Mouse (Mus musculus) brain, embryonic 18.5 days (tissue): Measurements from ENCODE around the gene Lsm11.

Source experiments
- DNase-seq: peaks from one replicate; pipeline ENCODE4 v3.0.0-alpha.2; 2012; ENCODE audit warnings: low read depth, low spot score

Lsm11 gene

DNA sequence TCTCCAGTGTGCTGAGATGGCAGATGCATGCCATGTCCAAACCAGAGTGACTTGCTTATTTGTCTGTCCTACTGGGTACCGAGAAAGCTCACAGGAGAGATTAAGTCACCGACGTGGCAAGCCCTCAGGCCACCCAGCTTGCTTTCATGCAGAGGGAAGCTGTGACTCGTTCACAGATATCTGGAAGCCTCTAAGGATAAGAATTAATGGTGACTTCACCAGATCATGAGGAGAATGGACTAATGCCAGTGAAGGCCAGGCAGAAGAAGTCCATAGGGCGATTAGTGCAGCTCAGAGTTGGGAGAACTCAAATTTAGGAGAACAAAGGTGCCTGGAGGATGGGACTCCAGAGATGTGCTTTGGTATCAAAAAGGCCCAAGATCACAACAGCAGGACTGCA is 17.3 kb downstream of the Lsm11 start:
- DNase-seq = no peak

DNA sequence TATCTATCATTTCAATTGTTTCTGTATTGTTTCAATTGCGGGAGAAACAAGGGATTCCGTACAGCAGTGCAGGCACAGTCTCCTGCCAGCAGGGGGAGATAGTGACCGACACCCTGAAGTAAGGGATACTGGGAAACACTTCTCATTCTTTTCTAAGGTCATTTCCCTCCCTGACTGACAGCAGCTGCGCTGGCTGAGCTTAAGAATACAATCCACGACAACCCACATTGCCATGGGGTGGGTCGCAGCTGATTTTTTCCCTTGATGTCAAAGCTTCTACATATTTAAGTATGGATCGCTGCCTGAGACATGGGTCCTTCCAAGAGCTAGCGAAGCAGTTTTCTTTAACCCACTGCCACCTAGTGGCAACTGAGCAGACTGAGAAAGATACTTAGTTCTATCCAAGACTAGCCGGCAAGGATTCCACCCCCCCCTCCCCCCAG is 18.1 kb downstream of the Lsm11 start:
- peak; percentile 72 for DNase-seq

DNA sequence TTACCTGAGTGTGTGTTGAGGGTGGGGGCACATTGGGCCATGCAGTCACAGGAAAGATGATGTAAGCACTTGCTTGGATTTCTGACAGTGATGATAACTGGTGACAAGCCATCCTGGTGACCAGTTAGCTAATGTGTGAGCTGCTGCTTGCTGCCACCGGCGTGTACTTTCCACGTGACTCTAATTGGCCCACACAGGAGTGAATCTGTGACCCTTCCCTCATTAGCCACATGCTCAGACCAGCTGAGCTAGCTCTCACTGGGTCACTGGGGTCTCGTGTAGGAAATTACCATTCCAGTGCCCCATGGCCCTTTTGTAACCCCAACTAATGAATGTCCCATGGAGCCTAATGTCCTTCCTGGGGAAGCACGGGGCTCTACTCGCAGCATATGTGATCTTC is 19.3 kb downstream of the Lsm11 start:
- no peak for DNase-seq

DNA sequence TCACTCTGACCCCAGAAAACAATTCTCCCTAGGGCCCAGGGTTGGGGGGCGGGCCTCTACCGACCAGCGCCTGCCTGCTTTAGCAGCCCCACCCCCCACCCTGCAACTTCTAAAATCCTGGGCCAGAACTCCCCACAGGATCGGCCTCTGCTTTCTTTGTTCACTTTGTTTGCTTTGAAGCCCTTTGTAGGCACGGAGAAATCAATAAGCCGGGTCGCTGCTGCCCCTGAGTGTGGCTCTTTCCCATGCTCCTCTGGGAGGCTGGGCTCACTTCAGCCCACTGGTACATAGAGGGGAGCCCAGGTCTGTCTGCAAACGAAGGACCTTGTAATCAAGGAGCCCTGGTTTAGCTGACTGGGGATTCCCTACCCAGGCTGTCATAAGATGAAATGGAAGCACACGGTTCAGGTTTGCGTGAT is 23.2 kb downstream of the Lsm11 start:
- no peak for DNase-seq

DNA sequence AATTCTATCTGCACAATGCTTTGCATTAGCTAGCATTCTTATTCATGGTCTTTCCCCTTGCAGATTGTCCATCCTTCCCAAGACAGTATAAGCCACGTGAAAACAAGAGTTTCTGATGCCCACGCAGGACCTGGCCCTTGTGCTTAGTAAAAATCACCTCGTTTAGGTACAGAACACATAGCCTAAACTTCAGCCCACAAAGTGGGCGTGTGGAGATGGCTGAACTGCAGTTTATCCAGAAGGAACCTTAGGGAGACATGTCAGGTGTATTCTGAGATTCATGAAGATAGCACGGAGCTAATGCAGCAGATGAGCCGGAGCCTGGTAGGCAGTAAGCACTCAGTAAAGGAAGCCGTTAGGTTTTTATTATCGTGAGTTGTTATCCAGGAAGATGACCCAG is 23.7 kb downstream of the Lsm11 start:
- DNase-seq = no peak

DNA sequence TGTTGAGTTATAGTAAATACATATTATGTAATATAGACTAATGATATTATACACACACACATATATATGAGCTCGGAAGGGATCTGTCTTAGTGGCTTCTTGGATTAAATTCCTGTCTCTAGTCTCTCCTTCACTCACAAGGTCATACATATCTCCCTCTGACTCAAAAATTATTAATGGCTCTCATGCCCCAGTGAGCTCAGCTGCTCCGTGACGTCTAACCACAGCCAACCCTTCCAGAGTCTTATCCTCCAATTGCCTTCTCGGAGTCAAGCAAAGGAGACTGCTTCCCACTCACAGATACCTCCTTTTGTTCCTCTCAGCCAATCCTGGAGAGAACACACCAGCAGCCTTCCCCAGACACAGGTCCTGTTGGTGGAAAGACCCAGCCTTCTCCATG is 25.9 kb downstream of the Lsm11 start:
- DNase-seq = no peak

DNA sequence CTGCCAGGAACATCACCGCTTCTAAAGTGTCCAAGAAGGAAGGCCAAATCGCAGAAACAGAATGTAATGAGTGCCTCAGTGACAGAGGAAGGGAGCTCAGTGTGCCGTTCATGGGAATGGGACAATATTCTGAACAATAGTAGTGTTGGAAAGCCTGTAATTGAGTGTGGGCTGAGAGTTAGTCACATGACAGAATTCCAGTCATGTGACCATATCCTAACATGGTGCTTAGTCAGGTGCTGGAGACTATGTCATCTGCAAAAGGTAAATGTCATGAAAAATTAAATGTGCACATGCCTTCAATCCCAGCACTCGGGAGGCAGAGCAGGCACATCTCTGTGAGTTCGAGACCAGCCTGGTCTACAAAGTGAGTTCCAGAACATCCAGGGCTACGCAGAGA is 26.7 kb downstream of the Lsm11 start:
- DNase-seq = no peak

DNA sequence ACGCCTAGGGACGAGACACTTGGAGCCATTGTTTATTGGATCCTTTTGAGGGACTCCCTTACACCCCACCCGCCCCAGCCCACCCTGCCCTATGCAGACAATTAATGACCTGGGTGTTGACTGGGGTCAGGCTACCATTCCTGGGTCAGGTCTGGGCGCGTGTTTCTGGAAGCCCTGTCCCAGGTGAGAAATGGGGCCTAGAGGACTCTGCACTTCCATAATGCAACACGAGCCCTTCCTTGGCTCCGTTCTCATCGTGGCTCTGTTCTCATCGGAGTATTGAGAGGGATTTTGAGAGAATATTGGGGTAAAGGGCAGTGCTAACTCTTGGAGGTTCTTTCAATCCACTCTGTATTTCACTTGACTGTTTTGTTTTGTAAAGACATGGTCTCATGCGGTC is 28.5 kb downstream of the Lsm11 start:
- no peak for DNase-seq

DNA sequence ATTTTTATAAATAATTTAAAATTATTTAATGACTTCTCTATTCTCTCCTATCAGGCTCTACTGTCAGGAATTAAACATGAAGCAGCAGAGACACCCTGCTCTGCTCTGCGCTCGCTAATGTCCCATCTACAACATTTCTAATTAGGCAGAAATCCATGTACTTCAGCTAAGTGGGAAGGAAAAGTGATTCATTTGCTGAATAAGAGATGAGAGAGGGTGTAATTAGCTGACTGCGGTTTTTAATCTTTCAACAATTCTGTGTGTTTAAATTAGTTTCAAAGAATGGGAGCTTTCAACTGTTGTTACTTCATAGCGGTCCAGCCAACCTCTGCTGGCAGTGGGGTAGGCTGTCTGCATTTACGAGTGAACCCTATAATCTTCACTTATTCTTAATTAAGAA is 34.0 kb downstream of the Lsm11 start:
- no peak for DNase-seq

DNA sequence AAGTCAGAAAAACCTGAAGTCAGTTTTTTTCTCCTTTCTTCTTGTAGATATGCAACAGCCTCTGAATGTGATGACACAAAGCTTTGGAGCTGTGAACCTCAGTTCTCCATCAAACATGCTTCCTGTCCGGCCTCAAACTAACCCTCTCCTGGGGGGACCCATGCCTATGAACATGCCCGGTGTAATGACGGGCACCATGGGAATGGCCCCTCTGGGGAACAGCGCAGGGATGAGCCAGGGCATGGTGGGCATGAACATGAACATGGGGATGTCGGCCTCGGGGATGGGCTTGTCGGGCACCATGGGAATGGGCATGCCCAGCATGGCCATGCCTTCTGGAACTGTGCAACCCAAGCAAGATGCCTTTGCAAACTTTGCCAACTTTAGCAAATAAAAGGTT is 35.8 kb downstream of the Lsm11 start:
- DNase-seq = no peak

DNA sequence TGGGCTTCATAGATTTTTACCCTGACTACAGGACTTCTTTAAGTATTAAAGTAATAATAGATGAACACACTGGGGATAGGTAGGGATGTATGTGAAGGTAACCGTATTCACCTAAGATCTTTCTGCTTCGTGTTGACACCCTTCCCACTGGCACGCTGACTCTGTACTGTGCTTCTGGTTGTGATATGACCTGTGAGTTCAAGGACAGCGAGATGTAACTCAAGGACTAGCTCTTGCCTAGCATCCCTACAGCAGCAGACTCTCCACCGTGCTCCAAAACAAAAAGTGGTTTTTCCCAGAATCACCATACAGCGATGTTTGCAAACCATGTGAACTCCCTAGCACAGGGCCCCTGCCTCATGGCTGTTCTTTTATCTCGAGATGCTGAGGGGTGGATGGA is 36.7 kb downstream of the Lsm11 start:
- no peak for DNase-seq

DNA sequence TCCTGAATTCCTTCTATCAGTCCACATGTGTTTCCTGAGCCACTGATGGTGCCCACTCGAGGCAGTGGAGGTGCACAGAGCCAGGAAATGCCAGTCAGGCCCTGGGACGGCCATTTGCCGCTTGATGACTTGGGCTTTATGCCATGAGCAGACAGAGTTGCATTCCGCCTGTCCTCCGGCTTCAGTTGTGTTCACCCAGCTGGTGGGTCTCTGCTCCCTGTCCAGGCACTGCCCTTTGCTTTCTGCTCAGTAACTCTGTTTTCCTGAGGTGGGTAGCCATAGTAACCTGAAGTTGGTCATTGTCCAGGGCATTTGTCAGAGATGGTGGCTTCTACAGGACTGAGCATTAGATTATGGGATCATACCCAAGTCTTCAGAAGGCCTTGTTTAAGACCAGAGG is 37.4 kb downstream of the Lsm11 start:
- DNase-seq = no peak

DNA sequence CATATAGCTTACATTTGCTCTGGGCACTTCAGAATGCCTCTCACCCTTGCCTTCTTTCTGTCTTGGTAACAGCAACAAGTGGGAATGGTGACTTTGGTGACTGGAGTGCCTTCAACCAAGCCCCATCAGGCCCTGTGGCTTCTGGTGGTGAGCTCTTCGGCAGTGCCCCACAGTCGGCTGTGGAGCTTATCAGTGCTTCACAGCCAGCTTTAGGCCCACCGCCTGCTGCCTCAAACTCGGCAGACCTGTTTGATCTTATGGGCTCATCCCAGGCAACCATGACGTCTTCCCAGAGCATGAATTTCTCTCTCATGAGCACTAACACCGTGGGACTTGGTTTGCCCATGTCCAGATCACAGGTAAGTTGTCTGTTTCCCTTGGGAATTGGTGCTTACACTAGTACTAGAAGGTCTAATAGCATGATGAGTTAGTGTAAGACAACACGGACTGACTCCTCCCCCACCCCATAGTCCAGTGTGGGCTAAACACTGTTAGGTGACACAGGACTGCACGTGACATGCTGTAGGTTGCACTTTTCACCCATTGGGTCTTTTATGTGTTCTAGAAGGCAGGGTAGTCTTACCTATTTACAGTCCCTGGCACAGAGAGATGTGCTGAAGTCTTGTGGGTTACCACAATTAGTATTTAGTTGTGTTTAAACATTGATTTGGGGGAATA is 38.5 kb downstream of the Lsm11 start:
- no peak for DNase-seq

DNA sequence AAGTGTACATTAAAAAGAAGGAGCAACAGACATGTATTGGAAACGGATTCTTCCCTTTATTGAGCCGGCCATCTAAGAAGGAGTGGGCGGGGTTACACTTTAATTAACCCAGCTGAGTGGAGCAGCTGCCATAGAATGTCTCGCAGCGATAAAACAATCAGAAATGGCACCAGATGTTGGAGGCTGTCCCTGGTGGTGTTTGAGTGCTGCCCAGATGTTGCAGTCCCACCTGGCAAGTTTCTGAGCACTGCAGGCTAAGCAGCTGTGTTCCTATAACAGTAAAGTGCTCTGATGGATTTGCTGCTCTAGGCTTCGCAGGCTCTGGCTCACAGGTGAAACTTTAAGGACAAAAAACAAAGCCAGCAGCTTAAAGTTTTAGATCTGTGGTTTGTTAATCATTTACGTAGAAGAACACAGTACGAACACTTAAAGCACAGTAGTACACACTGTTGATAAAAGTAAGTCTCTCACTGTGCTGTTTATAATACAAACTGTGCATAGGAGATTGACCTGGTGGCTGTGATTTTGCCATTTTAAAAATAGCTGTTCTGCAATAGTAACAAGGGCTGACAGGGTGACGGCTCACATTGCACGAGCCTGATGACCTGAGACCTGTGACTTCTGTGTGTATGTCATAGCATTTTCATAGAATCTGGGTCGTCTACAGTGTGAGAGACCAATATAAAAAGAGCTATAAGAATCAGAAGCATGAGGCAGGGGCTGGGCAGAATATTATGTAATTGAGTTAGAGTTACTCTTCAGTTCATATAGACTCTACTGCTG is 44.3 kb downstream of the Lsm11 start:
- DNase-seq = no peak

DNA sequence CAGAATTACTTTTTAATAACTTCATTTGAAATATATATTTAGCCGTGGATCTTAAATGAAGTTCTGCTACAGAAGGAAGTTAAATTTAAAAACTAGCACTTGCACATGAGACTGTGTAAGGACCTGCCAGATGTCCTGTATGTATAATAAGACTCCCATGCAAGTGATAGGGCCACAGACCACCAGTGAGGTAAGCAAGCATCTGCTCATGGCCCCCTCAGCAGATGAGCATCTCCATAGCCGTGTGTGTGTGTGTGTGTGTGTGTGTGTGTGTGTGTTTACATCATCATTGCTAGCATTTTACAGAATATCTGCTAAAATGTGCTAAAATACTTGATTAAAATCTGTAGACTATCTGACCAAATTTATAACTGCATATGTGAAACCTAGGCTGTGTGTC is 47.3 kb downstream of the Lsm11 start:
- DNase-seq = no peak

DNA sequence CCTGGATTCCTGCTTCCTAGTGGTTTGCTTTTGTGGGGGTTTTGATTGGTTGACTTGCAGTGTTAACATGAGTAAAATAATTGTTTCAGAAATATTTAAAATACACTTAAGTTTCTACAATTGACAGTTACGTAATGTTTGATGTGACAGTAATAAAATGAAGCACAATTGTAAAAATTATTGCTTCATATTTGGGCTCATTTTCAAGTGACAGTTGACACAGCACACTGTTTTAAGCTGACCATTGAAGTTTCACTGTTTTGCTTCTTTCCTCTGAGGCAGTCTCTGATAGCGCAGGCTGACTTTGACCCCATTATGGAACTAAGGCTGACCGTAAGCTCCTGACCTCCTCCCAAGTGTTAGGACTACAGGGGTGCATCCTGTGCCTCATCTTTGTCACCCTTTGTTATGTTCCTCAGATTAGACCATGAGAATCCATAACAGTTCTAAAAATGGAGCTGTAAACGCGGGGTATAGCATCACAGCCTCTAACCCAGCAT is 51.8 kb downstream of the Lsm11 start:
- no peak for DNase-seq

DNA sequence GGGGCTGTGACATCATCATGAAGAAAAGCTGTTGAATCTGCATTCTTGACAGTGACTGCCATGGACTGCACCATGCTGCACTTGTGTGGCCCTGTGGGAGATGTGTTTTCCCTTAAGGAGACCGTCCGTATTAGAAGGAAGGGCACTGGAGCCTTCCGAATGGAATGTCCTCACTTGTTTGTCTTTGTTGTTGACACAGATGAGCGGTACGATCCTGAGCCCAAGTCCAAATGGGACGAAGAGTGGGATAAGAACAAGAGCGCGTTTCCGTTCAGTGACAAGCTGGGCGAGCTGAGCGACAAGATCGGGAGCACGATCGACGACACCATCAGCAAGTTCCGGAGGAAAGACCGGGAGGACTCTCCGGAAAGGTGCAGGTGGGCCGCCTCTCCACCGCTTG is 54.3 kb downstream of the Lsm11 start:
- DNase-seq = no peak

DNA sequence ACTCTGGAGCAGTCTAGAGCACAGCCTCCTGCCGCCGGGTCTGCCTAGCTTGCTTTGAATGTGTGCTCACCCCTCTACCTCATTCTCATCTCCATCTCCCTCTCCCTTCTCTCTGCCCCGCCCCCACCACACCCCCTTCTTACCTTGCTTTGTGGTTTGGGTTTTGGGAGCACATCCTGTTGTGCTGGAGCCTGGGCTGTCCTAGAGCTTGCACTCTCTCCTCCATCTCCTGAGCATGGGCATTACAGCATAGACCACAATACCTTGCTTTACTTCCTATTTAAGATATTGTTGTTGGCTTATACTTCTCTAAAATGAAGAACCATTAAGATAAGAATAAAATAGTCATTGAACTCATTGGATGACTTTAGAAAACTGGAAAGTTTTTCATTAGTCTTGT is 54.8 kb downstream of the Lsm11 start:
- no peak for DNase-seq

DNA sequence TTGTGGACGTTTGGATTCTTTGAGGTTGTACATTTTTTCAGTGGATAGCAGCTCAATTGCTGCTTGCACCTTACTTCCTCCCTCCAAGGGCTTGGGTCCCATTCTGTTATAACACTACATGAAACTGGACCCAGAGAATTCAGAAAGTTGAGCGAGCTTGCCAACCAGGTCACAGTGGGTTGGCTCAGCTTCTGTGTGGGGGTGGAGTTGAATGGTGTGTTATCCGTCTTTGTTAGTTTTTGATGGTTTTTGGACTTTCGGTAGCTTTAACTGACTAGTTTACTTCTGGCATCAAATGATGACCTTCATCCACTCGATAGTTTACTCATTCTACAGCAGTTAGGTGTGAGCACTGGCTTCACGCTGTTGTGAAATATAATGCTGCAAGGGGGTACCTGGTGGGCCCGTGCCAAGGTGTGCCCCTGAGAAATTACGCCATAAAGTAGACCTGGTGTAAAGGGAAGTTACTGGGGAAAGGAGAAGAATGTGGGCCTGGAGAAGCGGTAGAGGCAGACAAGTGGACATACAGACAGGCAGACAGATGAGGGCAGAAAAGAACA is 56.2 kb downstream of the Lsm11 start:
- DNase-seq = no peak

DNA sequence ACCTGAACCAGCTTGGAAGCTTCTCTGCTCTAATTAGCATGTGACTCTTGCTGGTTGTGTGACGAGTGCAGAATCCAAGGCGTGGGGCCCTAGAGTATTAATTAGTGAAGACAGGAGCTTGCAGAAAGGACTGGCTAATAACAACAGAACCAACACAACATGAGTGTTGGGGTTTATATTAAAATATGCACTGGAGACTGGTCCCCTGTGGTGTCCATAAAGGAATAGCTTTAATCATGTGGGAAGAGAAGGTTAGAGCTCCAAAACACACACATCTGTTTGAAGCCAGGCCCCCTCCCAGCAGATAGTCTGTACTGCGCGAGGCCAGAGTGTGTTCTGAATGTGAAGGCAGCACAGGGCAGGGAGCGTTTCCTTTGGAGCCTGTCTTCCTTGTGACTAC is 58.1 kb downstream of the Lsm11 start:
- DNase-seq = no peak

DNA sequence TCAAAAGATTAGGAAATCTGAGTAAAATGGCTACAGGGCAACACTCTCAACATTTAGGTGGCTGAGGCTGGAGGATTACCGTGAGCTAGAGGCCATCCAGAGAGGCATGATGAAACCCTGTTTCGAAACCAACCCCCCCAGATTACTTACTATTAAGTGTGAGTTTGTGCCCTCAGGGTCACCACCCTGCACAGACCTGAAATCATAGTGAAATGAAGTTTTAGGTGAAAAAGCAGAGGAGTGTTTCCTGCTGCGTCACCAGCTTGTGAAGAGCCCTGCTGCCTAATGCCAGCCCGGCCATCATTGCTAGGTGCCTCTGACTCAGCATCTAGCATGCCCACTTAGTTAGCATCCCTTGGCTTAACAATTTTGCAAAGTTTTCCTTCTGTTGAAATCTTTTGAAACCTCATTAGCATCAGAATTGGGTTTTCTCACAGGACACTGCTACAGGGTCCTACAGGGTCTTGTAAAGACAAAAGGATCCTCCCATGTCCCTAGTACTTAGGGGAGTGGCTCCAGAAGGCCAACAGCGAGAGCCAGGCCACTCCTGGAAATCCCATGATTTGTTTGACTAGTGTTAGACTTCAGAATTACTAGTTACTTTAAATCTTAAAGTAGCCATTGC is 59.0 kb downstream of the Lsm11 start:
- no peak for DNase-seq

DNA sequence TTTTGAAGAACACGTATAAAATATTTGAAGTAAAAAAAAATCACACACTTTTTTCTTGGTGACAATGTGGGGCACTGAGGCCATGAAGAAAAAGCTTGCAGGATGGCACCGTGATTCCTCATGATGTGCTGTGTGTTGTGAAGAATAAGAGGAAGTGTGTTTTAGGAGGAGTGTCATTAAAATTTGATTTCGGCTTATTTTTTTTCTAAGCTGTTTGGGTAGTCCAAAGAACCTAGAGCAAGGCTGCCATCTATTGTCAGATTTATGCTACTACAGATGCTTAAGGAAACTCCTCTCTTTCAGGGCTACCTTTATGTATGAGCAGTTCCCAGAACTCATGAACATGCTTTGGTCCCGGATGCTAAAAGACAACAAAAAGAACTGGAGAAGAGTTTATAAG is 60.7 kb downstream of the Lsm11 start:
- no peak for DNase-seq
